Mouse (Mus musculus): ENCODE measurements around the gene Gm773.
"Not testable (repeated sequence)": the region's sequence is repeated elsewhere in the genome, so short reads cannot be mapped to it uniquely, and the experiment has no call there.

Gene Gm773

GRCm38 (mm10) chrX:56212771-56213170, at the start of gene Gm773:
TSS of gene Gm773 (minus strand) at chrX:56212881.
- no peak for DNase-seq (ENCODE audit: low spot score)

GRCm38 (mm10) chrX:56186449-56186848, 26.2 kb downstream of the Gm773 start:
- DNase-seq (ENCODE audit: low spot score) = not testable (repeated sequence)

- DNase-seq (ENCODE audit: low spot score) = no peak
These were observed 61.3 kb downstream of the Gm773 start for GRCm38 (mm10) chrX:56151396-56151795.
